Mouse (Mus musculus): ENCODE measurements around the gene Chd3.

GRCm38 (mm10) chr11:69369990-69370816, 997 bp upstream of the Chd3 start:
- TF ChIP-seq POLR2A (IDR thresholded peaks at IDR 0.05; ENCODE audit: borderline replicate concordance, low read depth, low read length) (no peak), CTCF (IDR thresholded peaks at IDR 0.05; ENCODE audit: low read depth, low read length) (no peak)
